ENCODE assay signal across 8 mouse cellular contexts in genomic region chr9:56938374-56938773, GRCm38 (mm10). TPM values are rescaled to one million over a fixed set of nuclear protein-coding genes. Genes with fewer than 3 reads are reported as not detected.
A peak's percentile ranks its signal among the peaks of the same experiment; 100 is the strongest.
DNase-seq lines count a peak whose midpoint lies in the region; ATAC-seq and TF ChIP-seq lines count a peak whose summit lies in the region.

No protein-coding gene starts in this region.

- TF ChIP-seq CTCF in E14TG2a.4 (conservative IDR thresholded peaks at IDR 0.05; ENCODE audit: low read length) = no peak
- no peak for TF ChIP-seq CTCF in bone marrow macrophage, adult 2 months (IDR thresholded peaks at IDR 0.05; ENCODE audit: low read depth, low read length)

- DNase-seq in limb, embryonic 11.5 days (ENCODE audit: low spot score) = no peak
- DNase-seq in naive thymus-derived CD4-positive, alpha-beta T cell, adult 2 months (ENCODE audit: low read depth) = peak; percentile 35
- no peak for DNase-seq in ovary, postnatal 36 days (ENCODE audit: low spot score)
- DNase-seq in spleen, postnatal 4 days (ENCODE audit: low spot score in 2 of 2) = no peak
- DNase-seq in urinary bladder, adult 18-20 months (ENCODE audit: low spot score in 2 of 2) = no peak

- no peaks in the 10 kb centered on the region for H3K27me3 ChIP-seq in E14TG2a.4 (ENCODE audit: insufficient read depth, low read length)
- H3K27me3 ChIP-seq in heart, embryonic 15.5 days = no peaks in the 10 kb centered on the region
- no peaks in the 10 kb centered on the region for H3K27me3 ChIP-seq in limb, embryonic 11.5 days (ENCODE audit: control insufficient read depth, insufficient read depth, low read length)

- peak overlapping the region; percentile 79 for H3K9ac ChIP-seq in heart, embryonic 15.5 days
- peak overlapping the region; percentile 74 for H3K9ac ChIP-seq in limb, embryonic 11.5 days (ENCODE audit: low read length)

- peak overlapping the region; percentile 80 for H3K4me2 ChIP-seq in heart, embryonic 15.5 days
- H3K4me2 ChIP-seq in limb, embryonic 11.5 days (ENCODE audit: low read depth, severe bottlenecking) = peak overlapping the region; percentile 82

- WGBS in heart, embryonic 15.5 days = 2% methylated on average over 7 of the region's 7 CpGs
- 2% methylated on average over 7 of the region's 7 CpGs for WGBS in limb, embryonic 11.5 days

- H3K4me1 ChIP-seq in E14TG2a.4 (replicated peaks; ENCODE audit: low read depth, low read length) = peaks cover 34% of the 10 kb centered on the region
- H3K4me1 ChIP-seq in bone marrow macrophage, adult 2 months (ENCODE audit: control insufficient read depth, insufficient read depth, low read length) = peaks cover 9% of the 10 kb centered on the region; the same call in 1 of the 2 replicates
- peaks cover 14% of the 10 kb centered on the region for H3K4me1 ChIP-seq in heart, embryonic 15.5 days (replicated peaks)
- H3K4me1 ChIP-seq in limb, embryonic 11.5 days (ENCODE audit: control insufficient read depth, insufficient read depth, low read length) = no peaks in the 10 kb centered on the region; the same call in 1 of the 2 replicates

- no peaks in the 10 kb centered on the region for H3K9me3 ChIP-seq in E14TG2a.4 (ENCODE audit: low read length)
- H3K9me3 ChIP-seq in heart, embryonic 15.5 days (replicated peaks) = no peaks in the 10 kb centered on the region
- H3K9me3 ChIP-seq in limb, embryonic 11.5 days (ENCODE audit: control insufficient read depth, low read length) = no peaks in the 10 kb centered on the region

- peak overlapping the region; percentile 47 for H3K27ac ChIP-seq in bone marrow macrophage, adult 2 months (ENCODE audit: insufficient read depth, low read depth, low read length)
- H3K27ac ChIP-seq in heart, embryonic 15.5 days = peak overlapping the region; percentile 92
- 0 out of 2 replicates have a peak overlapping the region, but pooled peaks have one; percentile 63 for H3K27ac ChIP-seq in limb, embryonic 11.5 days (replicated peaks; ENCODE audit: low read depth, low read length)

- peaks cover 28% of the 10 kb centered on the region for H3K36me3 ChIP-seq in E14TG2a.4 (ENCODE audit: insufficient read depth, low read length)
- no peaks in the 10 kb centered on the region for H3K36me3 ChIP-seq in heart, embryonic 15.5 days
- no peaks in the 10 kb centered on the region; the same call in 1 of the 2 replicates for H3K36me3 ChIP-seq in limb, embryonic 11.5 days (ENCODE audit: control insufficient read depth, insufficient read depth, low read length)

- TF ChIP-seq POLR2A in bone marrow macrophage, adult 2 months (IDR thresholded peaks at IDR 0.05; ENCODE audit: borderline replicate concordance, low read depth, low read length) = no peak

- ATAC-seq in heart, embryonic 15.5 days (replicated peaks; ENCODE audit: insufficient number of reproducible peaks, insufficient read depth, low FRiP score, low read depth) = no peak
- ATAC-seq in limb, embryonic 11.5 days (ENCODE audit: insufficient number of reproducible peaks, low FRiP score, low TSS enrichment, low read depth) = no peak

- H3K4me3 ChIP-seq in E14TG2a.4 (replicated peaks; ENCODE audit: low read length) = peak overlapping the region; percentile 99
- peak overlapping the region; percentile 93 for H3K4me3 ChIP-seq in bone marrow macrophage, adult 2 months (ENCODE audit: insufficient read depth, low read length)
- H3K4me3 ChIP-seq in heart, embryonic 15.5 days = peak overlapping the region; percentile 79
- H3K4me3 ChIP-seq in limb, embryonic 11.5 days (ENCODE audit: low read depth, low read length) = peak overlapping the region; percentile 66

RNA-seq across cellular contexts. Expression of gene Imp3, which starts 1.1 kb away (rescaled TPM):
- 62.4 and 64.1 TPM in 2 replicates for polyA plus RNA-seq in bone marrow macrophage, adult 2 months (2012; ENCODE audit: insufficient read depth, insufficient read length, missing spikeins)
- 61.4 and 63.4 TPM in 2 replicates for polyA plus RNA-seq in heart, embryonic 15.5 days (2015; fragmentation: Nextera tagmentation; extraction: Ambion mirVana)
- polyA plus RNA-seq in limb, embryonic 11.5 days (2014; fragmentation: Nextera tagmentation; extraction: Ambion mirVana) = 70.9 and 73.6 TPM in 2 replicates

RNA-seq across cellular contexts. Expression of gene Snx33, which starts 10.2 kb away (rescaled TPM):
- polyA plus RNA-seq in bone marrow macrophage, adult 2 months (2012; ENCODE audit: insufficient read depth, insufficient read length, missing spikeins) = 10.8 and 12.5 TPM in 2 replicates
- polyA plus RNA-seq in heart, embryonic 15.5 days (2015; fragmentation: Nextera tagmentation; extraction: Ambion mirVana) = 7.0 and 9.5 TPM in 2 replicates
- 7.8 and 10.1 TPM in 2 replicates for polyA plus RNA-seq in limb, embryonic 11.5 days (2014; fragmentation: Nextera tagmentation; extraction: Ambion mirVana)

RNA-seq across cellular contexts. Expression of gene Snupn, which starts 12.3 kb away (rescaled TPM):
- polyA plus RNA-seq in bone marrow macrophage, adult 2 months (2012; ENCODE audit: insufficient read depth, insufficient read length, missing spikeins) = 5.2 and 8.1 TPM in 2 replicates
- polyA plus RNA-seq in heart, embryonic 15.5 days (2015; fragmentation: Nextera tagmentation; extraction: Ambion mirVana) = 14.4 and 17.9 TPM in 2 replicates
- 26.0 and 30.2 TPM in 2 replicates for polyA plus RNA-seq in limb, embryonic 11.5 days (2014; fragmentation: Nextera tagmentation; extraction: Ambion mirVana)

RNA-seq across cellular contexts. Expression of gene Ptpn9, which starts 56.3 kb away (rescaled TPM):
- polyA plus RNA-seq in bone marrow macrophage, adult 2 months (2012; ENCODE audit: insufficient read depth, insufficient read length, missing spikeins) = 15.6 and 18.5 TPM in 2 replicates
- 13.4 and 17.1 TPM in 2 replicates for polyA plus RNA-seq in heart, embryonic 15.5 days (2015; fragmentation: Nextera tagmentation; extraction: Ambion mirVana)
- 40.5 and 44.0 TPM in 2 replicates for polyA plus RNA-seq in limb, embryonic 11.5 days (2014; fragmentation: Nextera tagmentation; extraction: Ambion mirVana)
